Mouse (Mus musculus) left cerebral cortex, adult 6 months (tissue): ENCODE data around the gene Cfap20. TPM values are rescaled to one million over a fixed set of nuclear protein-coding genes. Genes with fewer than 3 reads are reported as not detected.

Experiments
- long read RNA-seq, 2 experiments: library from polyadenylated mRNA; unstranded; transcript quantifications; one replicate each; pipeline ENCODE4 v2.0.0; 2019 to 2020
- polyA plus RNA-seq: library from polyadenylated mRNA; unstranded; fragments of <200 nt; fragmentation: Nextera tagmentation; gene quantifications from 2 replicates; pipeline ENCODE4 v1.2.3, GENCODE M21; 2021

Gene Cfap20
- polyA plus RNA-seq, result 116 and 134 TPM in 2 replicates
- long read RNA-seq, experiment 1, transcript Cfap20-208 (4 exons, 2,544 nt), result minor isoform, 14 of 292 reads
- long read RNA-seq, experiment 1, transcript Cfap20-205 (5 exons, 1,023 nt), result minor isoform, 20 of 292 reads
- long read RNA-seq, experiment 1, transcript Cfap20-201 (6 exons, 1,295 nt), result major isoform, 212 of 292 reads
- long read RNA-seq, experiment 1, partial matches to known transcripts, result 17 of 292 reads
- long read RNA-seq, experiment 1, other reads (novel, unspliced or antisense), result 29 of 292 reads
- long read RNA-seq, experiment 2, transcript Cfap20-201 (6 exons, 1,295 nt), result major isoform, 120 of 140 reads
- long read RNA-seq, experiment 2, transcript Cfap20-205 (5 exons, 1,023 nt), result minor isoform, 5 of 140 reads
- long read RNA-seq, experiment 2, partial matches to known transcripts, result 11 of 140 reads
- long read RNA-seq, experiment 2, other reads (novel, unspliced or antisense), result 3 of 140 reads

DNA sequence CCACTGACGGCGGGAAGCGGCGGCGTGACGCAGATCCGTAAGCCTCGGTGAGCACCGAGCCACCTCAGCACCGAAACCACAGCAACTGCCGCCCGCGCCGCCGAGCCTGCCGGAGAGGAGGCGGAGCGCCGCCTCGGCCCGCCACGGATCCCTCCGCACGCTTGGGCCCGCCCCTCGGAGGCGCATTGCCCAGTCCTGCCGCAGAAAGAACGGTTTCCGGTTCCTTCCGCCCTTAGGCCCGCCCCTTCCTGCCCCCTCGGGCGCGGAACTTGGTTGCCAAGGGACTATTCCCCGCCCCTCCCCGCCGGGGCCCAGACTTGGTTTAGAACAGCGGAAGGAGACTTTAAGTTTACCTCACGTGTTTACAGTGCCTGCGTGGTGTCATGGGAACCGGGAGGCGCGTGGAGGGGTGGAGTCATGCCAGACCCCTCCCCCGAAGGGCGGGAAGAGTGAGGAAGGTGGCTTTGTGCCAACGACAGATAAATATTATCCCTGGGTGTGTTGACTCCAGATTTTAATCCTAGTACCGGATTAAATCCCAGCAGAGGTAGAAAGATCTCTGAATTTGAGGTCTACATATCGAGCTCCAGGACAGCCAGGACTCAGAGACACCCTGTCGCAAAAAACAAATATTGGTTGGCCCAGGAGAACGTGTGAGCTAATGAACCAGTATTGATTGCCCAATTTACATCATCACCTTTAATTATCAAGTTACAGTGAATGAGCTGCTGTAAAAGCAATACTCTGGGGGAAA is at the start of gene Cfap20:
Gene Cfap20 (minus strand): TSS at position 184 of the 754 bp plus-strand sequence.

Other genes starting within 250 kb of the Cfap20 start
- 11.4 and 15.4 TPM in 2 replicates for gene Kifc3, start 232.1 kb downstream of the Cfap20 start, polyA plus RNA-seq
- 0.02 TPM in 1 of 2 replicates, not detected in the other for gene Cngb1, start 128.3 kb downstream of the Cfap20 start, polyA plus RNA-seq
- gene Tepp, start 124.3 kb downstream of the Cfap20 start, polyA plus RNA-seq, result not detected in 2 replicates
- gene Zfp319, start 102.9 kb downstream of the Cfap20 start, polyA plus RNA-seq, result 3.2 and 6.2 TPM in 2 replicates
- gene Usb1, start 102.6 kb downstream of the Cfap20 start, polyA plus RNA-seq, result 10.4 and 12.1 TPM in 2 replicates
- 1.3 and 4.1 TPM in 2 replicates for gene Mmp15, start 82.6 kb downstream of the Cfap20 start, polyA plus RNA-seq
- 9.1 and 10.3 TPM in 2 replicates for gene Csnk2a2, start 55.2 kb upstream of the Cfap20 start, polyA plus RNA-seq
- gene Ccdc113, start 99.2 kb upstream of the Cfap20 start, polyA plus RNA-seq, result 7.0 and 7.9 TPM in 2 replicates
- gene Prss54, start 141.5 kb upstream of the Cfap20 start, polyA plus RNA-seq, result not detected in 2 replicates
- gene Gins3, start 198.6 kb upstream of the Cfap20 start, polyA plus RNA-seq, result 2.3 and 2.7 TPM in 2 replicates
- gene Ndrg4, start 242.1 kb upstream of the Cfap20 start, polyA plus RNA-seq, result 955 and 1,153 TPM in 2 replicates